Mouse (Mus musculus): ENCODE data around the gene Hoxa13. TPM values are rescaled to one million over a fixed set of nuclear protein-coding genes. Genes with fewer than 3 reads are reported as not detected.

Gene Hoxa13
- total RNA-seq (2012; rRNA removed) (not detected in 2 replicates), polyA plus RNA-seq (2012; ENCODE audit: insufficient read depth in 1 of 2, insufficient read length in 2 of 2, low read depth in 1 of 2, low replicate concordance in 2 of 2, missing spikeins in 1 of 2) (not detected)

- Histone ChIP-seq H3K27me3 (ENCODE audit: control insufficient read depth in 1 of 2, insufficient read depth in 2 of 2, low read length in 2 of 2) (no peaks in the 10 kb centered on the region), H3K9ac (ENCODE audit: control insufficient read depth, low read depth, low read length, poor library complexity, severe bottlenecking) (no peak within 1 kb of the TSS), H3K79me2 (ENCODE audit: control insufficient read depth, insufficient read depth, low read length, poor library complexity) (no peaks in the 10 kb centered on the region), H3K9me3 (replicated peaks; ENCODE audit: insufficient read depth, low read length) (no peaks in the 10 kb centered on the region), H3K4me3 (ENCODE audit: control insufficient read depth in 1 of 2, insufficient read depth in 1 of 2, low read depth in 2 of 2, low read length in 2 of 2) (no peak within 1 kb of the TSS), H3K27ac (ENCODE audit: control insufficient read depth, low read depth, low read length) (no peak within 1 kb of the TSS), H3K4me1 (ENCODE audit: control insufficient read depth in 1 of 2, insufficient read depth in 2 of 2, low read length in 2 of 2) (no peaks in the 10 kb centered on the region), H3K36me3 (ENCODE audit: control insufficient read depth in 1 of 2, insufficient read depth in 2 of 2, low read length in 2 of 2) (no peaks in the 10 kb centered on the region)
- no peak for DNase-seq (ENCODE audit: low read depth, low spot score)
- no peak for TF ChIP-seq NELFE (IDR thresholded peaks at IDR 0.05; ENCODE audit: low read depth, low read length)
- TF ChIP-seq POLR2AphosphoS2 (IDR thresholded peaks at IDR 0.05; ENCODE audit: low read length) = no peak
- TF ChIP-seq UBTF (IDR thresholded peaks at IDR 0.05; ENCODE audit: borderline replicate concordance, insufficient read depth, low read depth, low read length) = no peak
- no peak for TF ChIP-seq RCOR1 (IDR thresholded peaks at IDR 0.05; ENCODE audit: low read depth, low read length)
- no peak for TF ChIP-seq TAL1 (IDR thresholded peaks at IDR 0.05; ENCODE audit: low read length)
- no peak for TF ChIP-seq GABPA (IDR thresholded peaks at IDR 0.05; ENCODE audit: low read depth, low read length)
- no peak for TF ChIP-seq E2F4 (IDR thresholded peaks at IDR 0.05; ENCODE audit: borderline replicate concordance, low read depth, low read length)
- TF ChIP-seq ZKSCAN1 (IDR thresholded peaks at IDR 0.05; ENCODE audit: low read depth, low read length) = no peak
- TF ChIP-seq TBP (IDR thresholded peaks at IDR 0.05; ENCODE audit: low read depth, low read length) = no peak
- TF ChIP-seq JUND (IDR thresholded peaks at IDR 0.05; ENCODE audit: low read depth, low read length) = no peak
- TF ChIP-seq CHD1 (IDR thresholded peaks at IDR 0.05; ENCODE audit: low read depth, low read length) = no peak
- TF ChIP-seq SMC3 (IDR thresholded peaks at IDR 0.05; ENCODE audit: low read depth, low read length) = no peak
- no peak for TF ChIP-seq CHD2 (IDR thresholded peaks at IDR 0.05; ENCODE audit: low read length)
- TF ChIP-seq GATA1 (IDR thresholded peaks at IDR 0.05; ENCODE audit: low read depth, low read length) = no peak
- no peak for TF ChIP-seq HCFC1 (IDR thresholded peaks at IDR 0.05; ENCODE audit: low read depth, low read length)
- no peak for TF ChIP-seq USF1 (IDR thresholded peaks at IDR 0.05; ENCODE audit: low read depth, low read length)
- TF ChIP-seq MXI1 (IDR thresholded peaks at IDR 0.05; ENCODE audit: low read depth, low read length) = no peak
- no peak for TF ChIP-seq BHLHE40 (IDR thresholded peaks at IDR 0.05; ENCODE audit: borderline replicate concordance, low read depth, low read length)
- no peak for TF ChIP-seq ZC3H11A (IDR thresholded peaks at IDR 0.05; ENCODE audit: low read depth, low read length)
Measured at GRCm38 (mm10) chr6:52260654-52261575, at the start of gene Hoxa13. Gene Hoxa13 (minus strand): TSS chr6:52260880.

GRCm38 (mm10) chr6:52310366-52310765, 49.7 kb upstream of the Hoxa13 start:
- H3K4me1 ChIP-seq (ENCODE audit: control insufficient read depth in 1 of 2, insufficient read depth in 2 of 2, low read length in 2 of 2) = no peaks in the 10 kb centered on the region
- no peaks in the 10 kb centered on the region for H3K27me3 ChIP-seq (ENCODE audit: control insufficient read depth in 1 of 2, insufficient read depth in 2 of 2, low read length in 2 of 2)
- H3K9ac ChIP-seq (ENCODE audit: control insufficient read depth, low read depth, low read length, poor library complexity, severe bottlenecking) = no peak overlapping the region
- no peak for DNase-seq (ENCODE audit: low read depth, low spot score)
- H3K27ac ChIP-seq (ENCODE audit: control insufficient read depth, low read depth, low read length) = no peak overlapping the region
- H3K79me2 ChIP-seq (ENCODE audit: control insufficient read depth, insufficient read depth, low read length, poor library complexity) = no peaks in the 10 kb centered on the region
- H3K4me3 ChIP-seq (ENCODE audit: control insufficient read depth in 1 of 2, insufficient read depth in 1 of 2, low read depth in 2 of 2, low read length in 2 of 2) = no peak overlapping the region
- TF ChIP-seq RCOR1 (IDR thresholded peaks at IDR 0.05; ENCODE audit: low read depth, low read length) (no peak), CHD2 (IDR thresholded peaks at IDR 0.05; ENCODE audit: low read length) (no peak), ETS1 (IDR thresholded peaks at IDR 0.05; ENCODE audit: low read depth, low read length) (no peak), HCFC1 (IDR thresholded peaks at IDR 0.05; ENCODE audit: low read depth, low read length) (no peak), ZMIZ1 (IDR thresholded peaks at IDR 0.05; ENCODE audit: low read depth, low read length) (no peak), GATA1 (IDR thresholded peaks at IDR 0.05; ENCODE audit: low read depth, low read length) (no peak), RAD21 (IDR thresholded peaks at IDR 0.05; ENCODE audit: low read depth, low read length) (no peak), EP300 (IDR thresholded peaks at IDR 0.05; ENCODE audit: low read depth in 1 of 2, low read length in 2 of 2) (no peak), ELF1 (IDR thresholded peaks at IDR 0.05; ENCODE audit: low read depth, low read length) (no peak), MEF2A (IDR thresholded peaks at IDR 0.05; ENCODE audit: extremely low read depth, insufficient replicate concordance, low read depth, low read length, poor library complexity, severe bottlenecking) (no peak), MAFK (IDR thresholded peaks at IDR 0.05; ENCODE audit: borderline replicate concordance, low read depth, low read length) (no peak)
- no peaks in the 10 kb centered on the region for H3K36me3 ChIP-seq (ENCODE audit: control insufficient read depth in 1 of 2, insufficient read depth in 2 of 2, low read length in 2 of 2)
- no peaks in the 10 kb centered on the region for H3K9me3 ChIP-seq (replicated peaks; ENCODE audit: insufficient read depth, low read length)
